Mouse (Mus musculus): Measurements from ENCODE around the gene Mcfd2.
A peak's percentile ranks its signal among the peaks of the same experiment; 100 is the strongest.

Mcfd2 gene

DNA sequence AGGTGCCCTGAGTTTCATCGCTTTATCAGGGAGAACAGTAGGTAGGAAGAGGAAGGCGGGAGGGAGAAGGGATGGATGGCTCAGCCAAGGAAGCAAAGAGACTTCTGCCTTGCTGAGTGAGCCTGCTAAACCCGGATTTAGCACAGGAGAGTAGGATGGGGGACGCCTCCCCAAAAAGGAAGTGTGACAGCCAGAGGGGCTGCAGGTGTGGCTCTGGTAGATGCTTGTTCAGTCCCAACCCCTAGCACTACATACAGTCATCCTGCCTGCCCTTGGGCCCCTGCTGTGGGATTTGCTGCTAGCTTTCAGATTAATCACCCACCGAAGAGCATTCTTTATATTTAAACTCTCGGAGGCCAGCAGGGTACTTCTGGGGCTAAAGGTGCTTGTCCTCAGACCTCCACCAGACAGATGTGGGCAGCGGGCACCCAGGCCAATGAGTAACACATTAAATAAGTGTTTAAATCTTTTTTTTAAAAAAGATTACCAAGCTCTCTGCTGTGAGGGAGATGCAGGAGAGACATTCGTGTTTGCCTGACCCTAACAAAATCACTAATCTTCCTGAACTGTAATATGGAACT, 21.6 kb upstream of the Mcfd2 start:
- DNase-seq = peak in 1 of 2 experiments; percentile 34

DNA sequence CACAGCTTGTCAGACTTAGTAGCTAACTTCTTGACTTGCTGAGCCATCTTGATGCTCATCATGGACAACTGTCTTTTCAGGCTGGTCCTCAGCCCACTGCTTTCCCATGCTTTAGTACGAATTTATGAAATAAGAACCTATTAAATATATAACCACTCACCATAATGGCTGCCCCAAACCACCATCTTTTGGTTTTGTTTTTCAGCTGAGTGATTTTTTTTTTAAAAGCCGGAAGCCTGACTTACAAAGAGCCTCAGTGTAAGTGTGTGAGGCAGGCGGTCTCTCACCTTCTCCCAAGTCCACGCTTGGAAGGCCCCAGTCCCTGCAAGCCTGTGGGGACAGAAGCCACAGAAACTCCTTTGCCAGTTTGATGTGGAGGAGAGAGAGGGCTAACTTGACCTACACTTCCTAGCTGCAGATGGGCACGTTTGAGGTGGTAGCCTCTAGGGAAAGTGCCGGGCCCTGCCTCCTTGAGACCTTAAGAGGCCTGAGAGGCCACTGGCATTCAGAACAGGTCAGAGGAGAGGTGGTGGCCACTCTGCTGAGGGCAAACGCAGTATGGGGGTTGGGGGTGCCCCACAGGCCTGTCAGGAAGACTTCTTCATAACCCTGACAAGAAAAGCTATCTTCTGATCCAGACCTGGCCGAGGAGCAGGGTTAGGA, 20.9 kb upstream of the Mcfd2 start:
- no peak for DNase-seq

DNA sequence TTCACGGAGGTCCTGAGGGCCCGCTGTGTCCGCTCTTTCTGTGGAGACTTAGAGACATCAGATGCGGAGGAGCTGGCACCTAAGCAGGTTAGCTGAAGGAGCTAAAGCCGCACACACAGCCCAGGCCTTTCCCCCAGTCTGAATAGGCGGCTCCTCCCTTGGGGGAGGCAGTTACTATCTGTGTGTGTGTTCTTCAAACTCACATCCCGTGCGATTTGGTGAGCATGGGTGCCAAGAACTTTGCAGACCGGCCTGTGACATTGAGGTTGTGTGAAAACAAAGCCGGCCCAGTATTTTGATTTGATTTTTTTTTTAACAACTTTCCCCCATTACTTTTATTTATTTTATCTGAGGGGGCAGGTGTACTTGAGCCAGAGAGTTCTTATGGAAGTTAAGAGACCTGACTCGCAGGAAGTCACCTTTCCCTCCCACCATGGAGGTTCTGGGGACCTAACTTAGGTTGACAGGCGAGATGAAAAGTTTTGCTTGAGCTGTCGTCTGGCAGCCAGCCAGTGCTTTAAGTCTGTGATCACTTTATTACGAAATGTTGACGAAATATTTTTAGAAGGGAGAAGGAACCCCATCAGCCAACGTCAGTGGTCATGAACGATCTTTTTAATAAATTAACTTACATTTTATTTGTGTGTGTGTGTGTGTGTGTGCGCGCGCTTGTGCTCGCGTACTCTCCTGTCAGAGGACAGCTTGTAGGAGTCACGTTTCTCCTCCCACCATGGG, 20.2 kb upstream of the Mcfd2 start:
- peak in 1 of 2 experiments; percentile 48 for DNase-seq

DNA sequence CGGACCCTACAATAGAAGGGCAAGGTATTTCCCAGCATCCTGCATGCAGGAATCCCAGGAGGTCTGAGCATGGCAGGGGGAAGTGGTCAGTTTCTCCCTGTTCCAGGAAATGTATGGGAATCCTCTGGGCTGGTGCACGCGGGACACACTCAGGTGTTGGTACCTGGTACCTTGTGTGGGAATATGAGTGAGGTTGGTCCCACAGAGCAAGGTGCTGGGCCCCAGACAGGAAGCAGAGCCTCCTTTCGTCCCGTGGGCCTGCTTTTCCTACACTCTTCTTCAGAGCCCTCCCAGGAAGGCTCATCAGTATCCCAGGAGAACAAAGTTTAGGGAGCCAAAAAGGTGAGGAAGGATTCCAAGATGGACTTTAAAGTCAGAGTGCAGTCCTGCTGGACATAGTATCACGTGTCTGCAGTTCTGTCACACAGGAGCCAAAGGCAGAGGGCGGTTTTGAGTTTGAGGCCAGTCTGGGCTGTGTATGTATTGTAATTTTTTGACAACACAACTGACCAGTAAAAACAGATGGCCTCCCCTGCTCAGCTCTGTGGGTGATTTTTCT, 18.8 kb upstream of the Mcfd2 start:
- DNase-seq = peak in 1 of 2 experiments; percentile 56

DNA sequence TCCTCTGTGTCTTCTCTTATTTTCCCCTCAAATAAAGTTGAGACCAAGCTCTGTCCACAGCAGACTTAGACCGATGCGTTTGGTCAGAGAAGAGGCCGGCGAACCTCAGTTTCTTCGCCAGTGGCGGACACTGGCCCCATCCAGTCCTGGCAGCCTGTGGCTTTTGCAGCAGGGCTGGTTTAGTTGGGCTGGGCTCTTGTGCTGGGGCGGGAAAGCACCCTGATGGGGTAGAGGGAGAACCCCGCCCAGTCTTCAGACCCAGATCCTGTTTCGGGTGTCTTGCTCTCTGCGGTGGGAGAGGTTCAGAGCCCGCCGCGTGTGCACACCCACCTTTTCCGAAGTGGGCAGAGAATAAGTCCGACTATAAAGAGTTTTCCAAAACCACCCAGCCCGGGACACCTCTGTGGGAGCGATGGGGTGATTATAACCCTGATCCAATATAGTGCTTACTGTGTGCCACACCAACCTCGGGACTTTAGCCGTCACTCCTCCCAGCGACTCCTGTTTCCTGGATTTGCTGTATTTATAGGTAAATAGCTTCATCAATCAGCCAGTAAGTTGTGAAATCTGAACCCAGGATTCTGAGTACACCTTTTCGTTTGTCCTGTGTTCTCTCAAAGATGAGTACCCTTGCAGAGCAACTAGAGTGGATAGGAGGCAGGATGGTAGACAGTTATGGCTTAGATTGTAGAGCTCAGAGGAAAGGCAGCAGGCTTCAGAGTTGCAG, 18.2 kb upstream of the Mcfd2 start:
- peak in 1 of 2 experiments; percentile 57 for DNase-seq

DNA sequence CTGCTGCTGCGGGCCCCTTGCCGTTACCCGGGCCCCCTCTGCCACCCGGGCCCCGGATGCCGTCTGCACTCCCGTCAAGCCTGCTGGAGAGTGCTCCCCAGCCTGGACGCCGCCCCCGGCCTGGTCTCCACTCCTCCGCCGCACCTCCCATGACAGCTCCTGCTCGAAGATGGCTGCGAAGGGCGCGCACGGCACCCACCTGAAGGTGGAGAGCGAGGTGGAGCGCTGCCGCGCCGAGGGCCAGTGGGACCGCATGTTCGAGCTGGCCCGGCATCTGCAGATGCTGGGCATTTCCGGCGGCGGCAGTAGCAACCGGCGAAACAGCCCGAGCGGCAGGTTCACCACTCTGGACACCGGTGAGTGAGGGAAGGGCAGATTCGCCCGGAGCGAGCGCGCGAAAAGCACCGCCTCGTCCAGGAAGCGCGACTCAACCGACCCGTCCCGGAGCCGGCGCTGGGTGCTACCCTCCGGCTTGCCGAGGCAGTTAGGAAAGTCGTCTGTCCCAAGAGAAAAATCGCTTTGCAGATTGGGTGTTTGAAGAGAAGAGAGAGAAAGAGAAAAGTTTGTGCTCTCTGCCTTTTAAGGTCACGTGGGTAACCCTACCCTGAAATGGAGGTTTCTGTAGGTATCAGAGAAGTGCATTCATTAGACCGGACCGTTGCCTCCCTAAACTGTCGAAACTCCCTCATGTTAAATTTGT, 17.5 kb upstream of the Mcfd2 start:
- DNase-seq = peak in 1 of 2 experiments; percentile 77

DNA sequence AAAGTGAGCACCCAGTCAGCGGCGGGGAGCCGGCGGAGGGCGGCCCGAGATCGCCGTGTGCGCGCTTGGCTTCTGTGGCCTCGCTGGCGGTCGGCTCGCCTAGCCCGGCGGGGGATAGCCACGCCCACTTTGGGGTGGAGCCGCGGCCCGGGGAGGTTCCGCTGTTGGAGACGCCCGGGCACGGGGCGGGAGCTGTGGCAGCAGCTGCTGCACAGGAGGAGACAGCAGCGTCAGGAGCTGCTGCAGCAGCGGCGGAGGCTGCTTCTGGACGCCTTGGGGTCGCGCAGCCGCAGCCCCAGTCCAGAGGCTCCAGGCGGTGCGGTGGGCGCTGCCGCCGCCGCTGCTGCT, 16.9 kb upstream of the Mcfd2 start, which contains the start of gene Ttc7:
Gene Ttc7, plus strand, starts transcription at position 181 of the 348 bp plus-strand sequence.
- peak; percentile 98 to 99 for DNase-seq

DNA sequence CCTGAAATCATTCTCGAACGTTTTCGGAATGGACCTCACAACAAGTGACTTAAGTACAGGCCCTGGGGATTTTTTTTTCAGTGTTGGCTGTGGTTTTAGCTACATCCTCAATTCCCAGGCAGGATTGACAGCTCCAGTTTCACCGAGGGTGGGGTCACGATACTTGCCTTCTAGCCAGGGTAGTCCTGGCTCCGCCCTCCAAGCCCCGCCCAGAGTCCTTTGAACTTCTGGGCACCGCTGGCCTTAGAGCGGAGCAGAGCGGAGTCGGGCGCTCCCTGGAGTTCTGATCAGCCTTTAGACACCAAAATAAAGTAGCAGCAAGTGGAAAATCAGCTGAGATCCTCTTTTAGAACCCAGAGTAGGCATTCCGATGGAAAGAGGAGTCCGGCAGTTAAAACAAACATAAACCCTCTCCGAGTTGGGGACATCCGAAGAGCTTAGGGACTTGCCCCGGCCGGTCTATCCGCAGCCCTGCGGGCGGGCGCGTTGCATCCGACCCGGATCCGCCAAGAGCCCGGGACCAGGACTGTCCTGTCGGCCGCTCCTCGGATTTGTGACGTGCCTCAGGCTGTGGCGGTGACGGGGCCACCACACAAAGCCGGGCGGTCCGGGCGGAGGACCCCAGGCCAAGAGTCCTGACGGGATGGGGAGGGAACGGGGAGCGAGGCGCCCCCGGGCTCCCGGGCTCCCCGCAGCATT, 16.4 kb upstream of the Mcfd2 start:
- DNase-seq = peak; percentile 98 to 99

DNA sequence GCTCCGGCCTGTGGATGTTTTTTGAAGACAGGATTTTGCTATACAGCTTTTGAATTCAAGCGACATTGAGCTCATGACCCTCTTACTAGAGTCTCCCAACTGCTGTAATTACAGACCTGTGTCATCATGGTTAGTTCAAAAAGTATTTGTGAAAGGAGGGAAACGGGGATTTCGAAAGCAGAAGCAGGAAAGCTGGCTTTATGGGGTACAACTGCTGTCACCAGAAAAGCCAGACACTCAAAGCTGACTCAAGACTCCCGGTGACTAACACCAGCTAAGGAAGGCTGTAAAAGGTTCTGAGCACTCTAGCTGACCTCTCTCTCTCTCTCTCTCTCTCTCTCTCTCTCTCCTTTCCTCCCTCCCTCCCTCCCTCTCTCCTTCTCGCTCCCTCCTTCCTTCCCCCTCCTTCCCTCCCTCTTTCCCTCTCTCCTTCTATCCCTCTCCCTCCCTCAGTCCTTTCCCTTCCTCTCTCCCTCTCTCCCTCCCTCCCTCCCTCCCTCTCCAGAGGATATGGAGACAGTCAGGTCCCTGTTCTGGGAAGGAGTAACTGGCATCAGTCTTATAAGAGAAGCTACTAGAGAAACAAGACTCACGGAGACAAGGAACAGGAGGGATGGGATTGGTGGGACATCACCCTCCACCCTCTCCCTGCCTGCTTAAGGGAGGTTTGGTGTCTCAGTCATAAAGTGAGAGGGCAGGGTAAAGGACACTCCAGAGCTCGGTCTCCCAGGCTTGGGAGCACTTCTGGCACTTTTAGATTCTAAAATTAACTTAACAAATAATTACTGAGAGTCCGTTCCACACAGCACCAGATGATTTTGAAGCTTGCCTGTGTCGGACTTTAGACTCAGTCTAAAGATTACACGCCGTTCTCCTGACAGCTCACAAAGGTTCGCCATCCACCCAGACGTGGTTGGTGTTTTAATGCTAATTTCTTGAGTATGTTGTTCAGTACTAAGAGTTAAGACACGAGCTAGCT, 9.9 kb upstream of the Mcfd2 start:
- DNase-seq = peak; percentile 69 to 81

DNA sequence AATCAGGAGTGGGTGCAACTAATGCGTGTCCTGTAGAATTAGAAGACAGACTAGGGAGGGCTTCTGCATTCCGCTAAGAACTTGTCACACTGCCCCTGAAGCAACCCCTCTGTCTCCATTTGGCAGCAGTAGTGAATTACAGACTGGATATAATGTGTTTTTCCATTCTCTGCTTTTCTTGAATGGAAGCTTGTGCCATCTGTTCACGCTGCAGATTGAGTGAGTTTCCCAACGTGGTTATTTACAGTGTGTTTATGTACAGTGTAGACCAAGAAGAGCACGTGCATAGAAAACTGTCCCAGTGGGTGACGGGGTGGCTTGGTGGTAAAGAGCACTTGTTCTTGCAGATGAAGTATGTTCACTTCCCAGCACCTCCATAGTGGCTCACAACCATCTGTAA, 3.7 kb upstream of the Mcfd2 start:
- DNase-seq = no peak

DNA sequence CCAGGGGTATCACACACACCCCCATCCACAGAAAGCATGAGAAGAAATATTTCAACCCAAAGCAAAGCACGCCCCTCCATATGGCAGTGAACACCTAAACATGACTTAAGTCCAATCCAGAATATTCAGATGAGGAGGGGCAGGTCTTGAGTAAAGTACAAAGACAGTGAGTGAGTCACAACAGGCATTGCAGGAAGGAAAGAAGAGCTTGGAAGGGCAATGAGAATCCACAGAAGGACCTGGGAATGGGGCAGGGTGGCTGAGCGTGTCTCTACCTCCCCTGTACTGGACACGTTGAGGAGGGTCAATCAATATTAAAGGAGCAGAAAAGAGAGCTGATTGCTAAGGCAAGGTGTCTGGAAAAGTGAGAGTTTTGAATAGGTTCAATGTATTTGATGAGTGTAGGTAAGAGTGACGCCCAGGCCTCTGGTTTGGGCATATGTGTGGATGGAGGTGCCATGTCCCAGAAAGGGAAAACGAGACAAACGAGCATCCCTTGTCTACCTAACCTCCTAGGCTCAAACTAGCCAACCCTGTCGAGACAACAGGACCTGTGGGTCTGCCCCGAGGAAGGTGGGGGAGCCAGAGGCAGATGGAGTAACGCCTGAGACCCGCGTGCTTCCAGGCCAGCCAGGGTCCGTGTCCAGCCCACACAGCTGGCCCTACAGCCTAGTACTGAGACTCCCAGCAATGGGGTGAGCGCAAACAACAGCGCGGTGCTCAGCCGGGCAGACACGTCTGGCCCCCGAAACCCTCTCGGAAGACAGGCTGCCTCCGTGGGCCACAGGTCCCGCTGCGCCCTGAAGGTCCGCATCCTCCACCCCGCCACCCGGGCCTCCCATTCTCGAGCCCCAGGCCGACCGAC, 576 bp downstream of the Mcfd2 start:
- DNase-seq = no peak

DNA sequence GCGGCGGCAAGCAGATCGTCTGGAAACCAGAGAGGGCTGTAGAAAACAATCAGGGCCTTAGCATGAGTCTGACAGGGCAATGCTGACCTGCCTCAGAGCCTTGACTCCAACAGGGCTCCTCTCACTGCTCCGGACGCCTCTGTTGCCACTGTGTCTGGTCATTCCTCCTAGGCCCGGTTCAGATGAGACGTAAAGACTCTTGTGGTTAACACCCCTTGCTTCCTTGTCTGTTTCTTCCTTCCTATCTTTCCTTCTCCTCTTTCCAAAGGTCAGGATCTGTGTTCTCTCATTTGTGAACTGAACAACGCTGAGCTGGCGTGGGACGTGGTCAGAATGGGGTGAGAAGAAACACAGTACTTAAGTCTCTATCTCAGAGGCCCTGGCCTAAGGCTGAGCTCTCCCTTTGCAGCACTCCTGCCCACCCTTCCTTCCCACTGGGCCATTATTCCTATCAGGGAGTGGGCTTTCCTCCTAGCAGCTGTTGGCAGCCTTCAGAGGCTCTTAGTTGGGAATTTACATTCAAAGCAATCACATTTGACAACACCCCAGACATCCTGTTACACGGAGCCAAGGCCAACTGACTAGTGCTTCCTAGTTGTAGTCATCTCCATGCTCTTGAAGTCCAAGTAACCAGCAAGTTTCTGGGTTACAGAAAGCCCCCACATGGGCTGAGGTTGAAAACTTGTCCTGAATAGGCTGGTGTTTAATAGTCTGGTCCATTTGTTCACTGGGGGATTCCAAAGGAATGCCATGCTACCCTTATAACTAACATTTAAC, 1.5 kb downstream of the Mcfd2 start:
- peak in 1 of 2 experiments; percentile 45 for DNase-seq

DNA sequence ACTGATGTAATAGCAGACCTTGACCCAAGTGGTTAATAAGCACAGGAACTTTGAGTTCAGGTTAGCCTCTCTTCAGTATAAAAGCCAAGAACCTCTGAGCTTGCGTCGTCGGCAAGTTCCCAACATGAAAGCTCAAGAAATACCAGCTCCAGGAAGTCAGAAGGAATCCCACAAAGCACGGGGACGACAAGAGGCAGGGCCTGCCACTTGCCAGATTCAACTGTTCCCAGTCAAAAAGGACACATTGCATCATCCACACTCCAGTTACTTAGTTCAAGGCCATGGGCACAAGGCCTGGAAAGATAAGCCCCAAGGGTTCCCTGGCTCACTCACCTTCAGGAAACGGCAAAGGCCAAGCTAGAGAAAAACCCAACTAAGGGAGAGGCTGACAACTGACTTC, 2.3 kb downstream of the Mcfd2 start:
- DNase-seq = peak; percentile 60 to 71

DNA sequence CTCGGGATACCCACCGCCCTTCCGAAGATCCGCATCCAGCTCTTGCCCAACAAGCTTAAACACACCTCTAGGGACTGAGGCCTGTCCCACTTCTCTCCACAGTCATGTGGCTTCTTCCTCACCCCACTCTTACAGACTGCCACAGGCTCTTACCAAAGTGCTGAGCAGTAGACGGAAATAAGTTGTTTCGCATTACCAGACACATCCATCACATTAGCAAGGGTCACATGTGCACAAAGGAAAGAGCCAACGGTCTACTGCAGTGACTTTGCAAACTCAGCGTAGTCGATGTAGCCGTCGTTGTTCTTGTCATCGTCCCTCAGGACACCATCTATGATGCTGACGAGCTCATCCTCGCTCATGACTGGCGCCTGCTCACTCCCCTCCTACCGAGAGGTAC, 10.1 kb downstream of the Mcfd2 start:
- no peak for DNase-seq

DNA sequence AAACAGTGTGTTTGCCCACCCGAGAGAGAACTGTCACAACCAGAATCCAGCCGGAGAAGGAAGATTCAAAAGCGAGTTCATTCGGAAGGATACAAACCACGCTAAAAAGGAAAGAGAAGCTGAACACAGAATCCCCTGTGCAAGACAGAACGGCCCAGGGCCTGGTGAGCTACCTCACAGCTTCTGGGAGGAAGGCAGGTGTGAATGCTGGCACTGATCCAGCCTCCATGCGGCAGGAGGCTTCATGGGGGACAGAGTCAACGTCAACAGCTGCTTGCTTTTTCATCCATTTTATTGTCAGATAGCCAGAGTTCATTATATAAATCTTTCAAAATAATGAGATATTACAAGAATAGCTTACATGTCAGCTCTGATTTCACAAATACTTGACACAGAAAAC, 11.4 kb downstream of the Mcfd2 start:
- DNase-seq = peak in 1 of 2 experiments; percentile 19

DNA sequence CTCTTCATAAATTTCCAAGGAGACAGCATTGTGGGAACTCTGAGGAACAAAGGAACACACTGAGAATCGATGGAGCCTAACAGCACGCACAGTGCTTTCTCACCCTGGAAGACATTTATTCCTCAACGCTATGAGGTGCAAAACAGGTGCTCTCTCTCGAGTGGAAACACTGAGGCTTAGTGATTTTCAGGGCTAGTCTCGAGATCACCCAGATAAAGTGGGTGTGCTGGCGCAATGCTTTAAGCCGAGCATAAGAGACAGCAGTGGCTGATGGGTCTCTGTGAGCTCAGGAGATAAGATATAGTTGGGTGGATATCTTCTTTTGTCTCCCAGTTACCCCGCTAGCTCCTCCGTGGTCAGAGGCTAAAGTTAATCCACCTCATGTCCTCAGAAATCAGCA, 19.6 kb downstream of the Mcfd2 start:
- no peak for DNase-seq

DNA sequence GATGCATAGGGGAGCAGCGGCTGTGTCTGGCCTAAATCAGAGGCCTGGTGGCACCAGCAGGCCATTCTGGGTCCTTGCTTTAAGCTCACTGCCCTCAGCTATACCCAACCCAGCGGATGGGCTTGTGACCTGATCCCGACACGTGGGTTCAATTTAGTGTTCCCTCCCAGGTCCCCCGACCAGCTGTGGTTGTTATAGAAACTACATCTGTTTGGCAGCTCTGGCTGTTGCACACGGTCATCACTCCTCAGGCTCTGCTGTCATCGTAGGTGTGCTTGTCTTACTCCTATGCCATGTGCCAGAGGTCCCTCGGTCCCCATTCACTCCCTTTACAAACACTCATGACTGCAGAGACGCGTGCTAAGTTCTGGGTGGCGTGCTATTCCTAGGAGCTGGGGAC, 27.9 kb downstream of the Mcfd2 start:
- no peak for DNase-seq

All from kidney, postnatal 36 days (tissue).